Mouse (Mus musculus): Measurements from ENCODE around the gene Rpl35. TPM values are rescaled to one million over a fixed set of nuclear protein-coding genes. Genes with fewer than 3 reads are reported as not detected.
A peak's percentile ranks its signal among the peaks of the same experiment; 100 is the strongest.

Rpl35 gene
- total and polyA plus RNA-seq, 2 experiments: 56.9 to 183 TPM

GRCm38 (mm10) chr2:38953152-38953883 is 52.1 kb downstream of the Rpl35 start:
- no peaks in the 10 kb centered on the region for H3K79me2 ChIP-seq (ENCODE audit: control insufficient read depth, insufficient read depth, low read length)
- H3K27ac ChIP-seq (replicated peaks; ENCODE audit: insufficient read depth, low read depth, low read length): no peak overlapping the region
- TF ChIP-seq CTCF (IDR thresholded peaks at IDR 0.05; ENCODE audit: low read depth, low read length): no peak
- no peak for TF ChIP-seq POLR2A (IDR thresholded peaks at IDR 0.05; ENCODE audit: extremely low read depth, insufficient read depth, low read length)
- no peaks in the 10 kb centered on the region for H3K36me3 ChIP-seq (ENCODE audit: control insufficient read depth, insufficient read depth, low read length)
- WGBS: 58% methylated on average over 5 of the region's 5 CpGs
- no peak overlapping the region for H3K4me3 ChIP-seq (ENCODE audit: insufficient read depth, low read depth, low read length)
- no peaks in the 10 kb centered on the region for H3K4me1 ChIP-seq (ENCODE audit: control insufficient read depth, insufficient read depth, low read length)
- no peak overlapping the region for H3K9ac ChIP-seq (ENCODE audit: low read depth, low read length)
- DNase-seq (ENCODE audit: extremely low read depth, low read depth, low spot score): peak; percentile 48
- H3K27me3 ChIP-seq (ENCODE audit: control insufficient read depth, insufficient read depth, low read length): no peaks in the 10 kb centered on the region

Other genes starting within 250 kb of the Rpl35 start
- 14.8 and 21.1 TPM in 2 replicates for gene Nr6a1, start 77.9 kb downstream of the Rpl35 start, total RNA-seq (2014; rRNA removed)
- gene Nr6a1, start 77.9 kb downstream of the Rpl35 start, polyA plus RNA-seq (2012; rRNA removed): 5.9 and 7.6 TPM in 2 replicates
- gene Olfml2a, start 73.6 kb downstream of the Rpl35 start, total RNA-seq (2014; rRNA removed): 0.09 and 0.13 TPM in 2 replicates
- 0.07 and 0.09 TPM in 2 replicates for gene Olfml2a, start 73.6 kb downstream of the Rpl35 start, polyA plus RNA-seq (2012; rRNA removed)
- gene Wdr38, start 8.1 kb downstream of the Rpl35 start, total RNA-seq (2014; rRNA removed): 0.55 and 0.67 TPM in 2 replicates
- 0.34 TPM in 2 replicates for gene Wdr38, start 8.1 kb downstream of the Rpl35 start, polyA plus RNA-seq (2012; rRNA removed)
- 41.2 and 45.1 TPM in 2 replicates for gene Arpc5l, start 276 bp downstream of the Rpl35 start, total RNA-seq (2014; rRNA removed)
- 21.3 and 25.7 TPM in 2 replicates for gene Arpc5l, start 276 bp downstream of the Rpl35 start, polyA plus RNA-seq (2012; rRNA removed)
- 15.4 and 19.1 TPM in 2 replicates for gene Golga1, start 59.9 kb upstream of the Rpl35 start, total RNA-seq (2014; rRNA removed)
- 4.2 and 7.1 TPM in 2 replicates for gene Golga1, start 59.9 kb upstream of the Rpl35 start, polyA plus RNA-seq (2012; rRNA removed)
- 3.4 and 4.7 TPM in 2 replicates for gene Scai, start 185.1 kb upstream of the Rpl35 start, total RNA-seq (2014; rRNA removed)
- 0.17 and 0.28 TPM in 2 replicates for gene Scai, start 185.1 kb upstream of the Rpl35 start, polyA plus RNA-seq (2012; rRNA removed)
- 22.4 and 27.1 TPM in 2 replicates for gene Ppp6c, start 220.8 kb upstream of the Rpl35 start, total RNA-seq (2014; rRNA removed)
- gene Ppp6c, start 220.8 kb upstream of the Rpl35 start, polyA plus RNA-seq (2012; rRNA removed): 16.3 and 20.9 TPM in 2 replicates